Mouse (Mus musculus): ENCODE measurements at regions not wholly inside any gene's neighbourhood (a gene's known extent, or its start where the extent isn't known, plus 50 kb on each side); places are given as distances from the start of the nearest gene placed in this dataset.

DNA sequence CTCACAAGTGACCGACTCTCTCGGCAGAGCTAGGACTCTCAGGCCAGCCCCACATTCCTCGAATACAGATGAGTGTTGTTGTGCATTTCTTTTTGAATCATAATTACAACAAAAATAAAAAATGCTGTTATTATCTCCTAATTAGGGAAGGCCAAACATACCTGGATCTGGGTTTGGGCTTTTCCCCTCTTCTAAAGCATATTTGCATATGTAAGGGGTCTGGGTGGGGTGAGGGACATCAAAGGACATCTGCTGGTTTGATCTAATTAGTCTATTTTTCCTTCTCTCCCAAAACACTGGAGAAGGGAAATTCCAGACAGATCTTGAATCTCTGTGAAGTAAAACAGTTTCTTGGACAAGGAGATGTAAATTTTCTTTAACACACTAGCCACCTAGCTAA lies 85.3 kb downstream of the Tfap2a start:
- H3K4me2 ChIP-seq (replicated peaks; ENCODE audit: low read depth, low read length): no peak overlapping the region
- H3K4me3 ChIP-seq (ENCODE audit: low read length): no peak overlapping the region
- H3K9ac ChIP-seq (replicated peaks; ENCODE audit: low read length): no peak overlapping the region
- no peaks in the 10 kb centered on the region for H3K27me3 ChIP-seq (ENCODE audit: insufficient read depth, low read length)
- ATAC-seq (ENCODE audit: low FRiP score, low TSS enrichment): no peak
- H3K36me3 ChIP-seq (ENCODE audit: insufficient read depth, low read length): no peaks in the 10 kb centered on the region
- no peaks in the 10 kb centered on the region for H3K9me3 ChIP-seq (ENCODE audit: low read length)
- H3K4me1 ChIP-seq (ENCODE audit: insufficient read depth, low read length): peaks cover 5% of the 10 kb centered on the region
- 55% methylated on average over 3 of the region's 3 CpGs for WGBS
- no peak overlapping the region for H3K27ac ChIP-seq (ENCODE audit: low read length)

DNA sequence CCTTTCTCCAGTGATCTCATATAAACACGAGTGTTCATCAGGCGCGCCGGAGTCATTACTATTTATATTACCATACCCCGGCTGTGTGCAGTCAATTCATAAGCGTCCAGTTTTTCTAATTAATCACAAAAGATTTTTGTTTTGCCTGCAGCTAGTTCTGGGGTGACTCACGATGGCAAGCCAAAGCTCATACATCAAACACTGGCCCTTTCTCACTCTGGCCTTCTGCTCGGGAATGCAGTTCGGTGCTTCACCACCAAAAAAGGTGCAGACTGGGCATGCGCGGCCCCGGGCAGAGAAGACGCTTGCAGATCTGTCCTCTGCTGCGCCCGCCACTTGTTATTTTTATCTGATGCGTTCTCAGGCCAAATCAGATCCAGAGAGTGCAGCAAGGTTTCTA lies 87.1 kb downstream of the Tfap2a start:
- H3K27ac ChIP-seq (ENCODE audit: low read length): no peak overlapping the region
- peaks cover 5% of the 10 kb centered on the region for H3K4me1 ChIP-seq (ENCODE audit: insufficient read depth, low read length)
- no peak overlapping the region for H3K4me2 ChIP-seq (replicated peaks; ENCODE audit: low read depth, low read length)
- no peak for ATAC-seq (ENCODE audit: low FRiP score, low TSS enrichment)
- 39% methylated on average over 16 of the region's 16 CpGs for WGBS
- H3K9me3 ChIP-seq (ENCODE audit: low read length): no peaks in the 10 kb centered on the region
- H3K36me3 ChIP-seq (ENCODE audit: insufficient read depth, low read length): no peaks in the 10 kb centered on the region
- no peak overlapping the region for H3K9ac ChIP-seq (replicated peaks; ENCODE audit: low read length)
- no peak overlapping the region for H3K4me3 ChIP-seq (ENCODE audit: low read length)
- no peaks in the 10 kb centered on the region for H3K27me3 ChIP-seq (ENCODE audit: insufficient read depth, low read length)

- Histone ChIP-seq H3K4me3 (ENCODE audit: low read length) (no peak overlapping the region), H3K27me3 (ENCODE audit: insufficient read depth, low read length) (no peaks in the 10 kb centered on the region), H3K9me3 (ENCODE audit: low read length) (no peaks in the 10 kb centered on the region), H3K4me1 (ENCODE audit: insufficient read depth, low read length) (peaks cover 5% of the 10 kb centered on the region), H3K9ac (replicated peaks; ENCODE audit: low read length) (no peak overlapping the region), H3K27ac (ENCODE audit: low read length) (no peak overlapping the region), H3K4me2 (replicated peaks; ENCODE audit: low read depth, low read length) (peak overlapping the region; percentile 30), H3K36me3 (ENCODE audit: insufficient read depth, low read length) (no peaks in the 10 kb centered on the region)
- 29% methylated on average over 10 of the region's 10 CpGs for WGBS
- peak; percentile 70; the same call in 1 of the 2 replicates for ATAC-seq (ENCODE audit: low FRiP score, low TSS enrichment)
Measured at GRCm38 (mm10) chr13:40650036-40650709, 88.0 kb downstream of the Tfap2a start.

DNA sequence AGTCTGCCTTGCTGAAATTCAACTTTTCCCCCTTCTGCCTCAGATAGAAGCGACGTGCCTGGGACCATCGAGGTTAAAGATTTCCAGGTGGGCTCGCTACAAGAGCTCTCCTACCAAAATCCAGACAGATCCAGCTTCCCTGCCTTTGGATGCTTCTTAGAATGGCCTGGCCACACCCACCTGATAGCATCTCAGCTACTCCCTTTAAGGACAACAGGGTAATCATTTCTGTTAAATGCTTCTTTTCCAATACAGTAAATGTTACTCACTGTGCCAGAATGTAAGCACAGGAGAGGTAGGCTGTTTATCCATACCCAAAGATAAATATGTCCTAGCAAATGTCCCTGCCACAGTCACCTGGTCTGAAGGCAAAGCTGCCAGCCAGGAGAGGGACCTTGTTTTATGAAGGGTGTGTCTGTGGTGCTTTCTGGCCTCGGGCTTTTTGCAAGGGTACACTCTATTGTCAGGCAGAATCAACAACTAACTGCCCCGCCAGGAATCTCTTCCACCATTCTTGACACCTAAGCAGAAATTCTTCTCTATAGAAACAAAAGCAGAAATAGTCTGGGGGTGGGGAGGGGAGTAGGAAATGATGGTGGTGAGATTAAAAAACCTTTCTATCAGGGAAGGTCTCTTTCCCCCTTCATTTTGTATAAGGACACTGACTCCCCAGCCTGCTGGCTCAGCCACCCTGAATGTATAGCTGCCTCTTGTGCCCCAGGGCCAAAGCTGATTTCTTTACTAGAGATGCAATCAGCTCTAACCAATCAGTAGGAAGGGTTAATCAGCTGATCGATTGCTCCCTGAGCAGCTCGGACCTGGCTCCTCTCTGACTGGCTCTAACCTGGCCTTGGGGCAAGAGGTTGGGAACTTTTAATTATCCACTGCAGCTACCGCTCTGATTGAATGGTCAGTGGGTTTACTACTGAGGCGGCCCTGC lies 88.8 kb downstream of the Tfap2a start:
- ATAC-seq (ENCODE audit: low FRiP score, low TSS enrichment): peak; percentile 42; the same call in 1 of the 2 replicates
- peak overlapping the region; percentile 30 for H3K4me2 ChIP-seq (replicated peaks; ENCODE audit: low read depth, low read length)
- H3K4me3 ChIP-seq (ENCODE audit: low read length): no peak overlapping the region
- WGBS: 37% methylated on average over 10 of the region's 10 CpGs
- no peaks in the 10 kb centered on the region for H3K9me3 ChIP-seq (ENCODE audit: low read length)
- peaks cover 5% of the 10 kb centered on the region for H3K4me1 ChIP-seq (ENCODE audit: insufficient read depth, low read length)
- no peaks in the 10 kb centered on the region for H3K27me3 ChIP-seq (ENCODE audit: insufficient read depth, low read length)
- no peaks in the 10 kb centered on the region for H3K36me3 ChIP-seq (ENCODE audit: insufficient read depth, low read length)
- H3K27ac ChIP-seq (ENCODE audit: low read length): no peak overlapping the region
- no peak overlapping the region for H3K9ac ChIP-seq (replicated peaks; ENCODE audit: low read length)

DNA sequence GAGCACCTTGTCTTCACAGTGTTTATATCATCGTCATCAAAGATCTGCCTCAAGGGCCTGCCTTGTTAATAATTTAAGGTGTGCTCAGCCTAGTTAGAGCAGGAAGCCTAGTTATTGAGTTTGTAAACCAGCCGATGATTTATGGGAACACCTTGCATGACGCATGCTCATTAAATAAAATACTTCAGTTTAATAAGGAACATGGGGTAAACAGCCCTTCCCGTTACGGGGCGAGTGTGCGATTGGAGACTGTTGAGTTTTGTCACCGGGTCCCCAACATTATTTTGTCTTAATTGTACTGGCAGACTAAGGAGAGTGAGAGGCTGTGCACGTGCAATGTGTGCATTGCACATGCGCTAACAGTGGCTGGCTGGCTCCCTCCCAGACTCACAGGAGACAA lies 92.0 kb downstream of the Tfap2a start:
- Histone ChIP-seq H3K9me3 (ENCODE audit: low read length) (no peaks in the 10 kb centered on the region), H3K27me3 (ENCODE audit: insufficient read depth, low read length) (no peaks in the 10 kb centered on the region), H3K36me3 (ENCODE audit: insufficient read depth, low read length) (no peaks in the 10 kb centered on the region), H3K4me3 (ENCODE audit: low read length) (no peak overlapping the region), H3K27ac (ENCODE audit: low read length) (no peak overlapping the region), H3K4me2 (replicated peaks; ENCODE audit: low read depth, low read length) (no peak overlapping the region), H3K9ac (replicated peaks; ENCODE audit: low read length) (no peak overlapping the region), H3K4me1 (ENCODE audit: insufficient read depth, low read length) (peaks cover 5% of the 10 kb centered on the region)
- WGBS: 70% methylated on average over 10 of the region's 10 CpGs
- 0 out of 2 replicates have a peak, but pooled peaks have one; percentile 49 for ATAC-seq (ENCODE audit: low FRiP score, low TSS enrichment)

- peaks cover 5% of the 10 kb centered on the region for H3K4me1 ChIP-seq (ENCODE audit: insufficient read depth, low read length)
- no peak overlapping the region for H3K4me3 ChIP-seq (ENCODE audit: low read length)
- no peak overlapping the region for H3K27ac ChIP-seq (ENCODE audit: low read length)
- 69% methylated on average over 3 of the region's 3 CpGs for WGBS
- H3K27me3 ChIP-seq (ENCODE audit: insufficient read depth, low read length): no peaks in the 10 kb centered on the region
- H3K9me3 ChIP-seq (ENCODE audit: low read length): no peaks in the 10 kb centered on the region
- ATAC-seq (ENCODE audit: low FRiP score, low TSS enrichment): no peak
- no peak overlapping the region for H3K4me2 ChIP-seq (replicated peaks; ENCODE audit: low read depth, low read length)
- H3K9ac ChIP-seq (replicated peaks; ENCODE audit: low read length): no peak overlapping the region
- H3K36me3 ChIP-seq (ENCODE audit: insufficient read depth, low read length): no peaks in the 10 kb centered on the region
Measured at GRCm38 (mm10) chr13:40645646-40646045, 92.5 kb downstream of the Tfap2a start.

GRCm38 (mm10) chr13:40642931-40643330 lies 95.2 kb downstream of the Tfap2a start:
- H3K4me3 ChIP-seq (ENCODE audit: low read length): no peak overlapping the region
- H3K27ac ChIP-seq (ENCODE audit: low read length): no peak overlapping the region
- H3K4me1 ChIP-seq (ENCODE audit: insufficient read depth, low read length): no peaks in the 10 kb centered on the region; the same call in 1 of the 2 replicates
- no peak for ATAC-seq (ENCODE audit: low FRiP score, low TSS enrichment)
- no peak overlapping the region for H3K4me2 ChIP-seq (replicated peaks; ENCODE audit: low read depth, low read length)
- no peak overlapping the region for H3K9ac ChIP-seq (replicated peaks; ENCODE audit: low read length)
- no peaks in the 10 kb centered on the region for H3K36me3 ChIP-seq (ENCODE audit: insufficient read depth, low read length)
- H3K9me3 ChIP-seq (ENCODE audit: low read length): no peaks in the 10 kb centered on the region
- WGBS: 63% methylated on average over 6 of the region's 6 CpGs
- no peaks in the 10 kb centered on the region for H3K27me3 ChIP-seq (ENCODE audit: insufficient read depth, low read length)

GRCm38 (mm10) chr13:40637269-40637668 lies 100.9 kb downstream of the Tfap2a start:
- H3K4me1 ChIP-seq (ENCODE audit: insufficient read depth, low read length): no peaks in the 10 kb centered on the region
- no peaks in the 10 kb centered on the region for H3K9me3 ChIP-seq (ENCODE audit: low read length)
- 83% methylated on average over 6 of the region's 6 CpGs for WGBS
- no peak overlapping the region for H3K4me3 ChIP-seq (ENCODE audit: low read length)
- H3K9ac ChIP-seq (replicated peaks; ENCODE audit: low read length): no peak overlapping the region
- ATAC-seq (ENCODE audit: low FRiP score, low TSS enrichment): no peak
- no peak overlapping the region for H3K4me2 ChIP-seq (replicated peaks; ENCODE audit: low read depth, low read length)
- H3K27ac ChIP-seq (ENCODE audit: low read length): no peak overlapping the region
- no peaks in the 10 kb centered on the region for H3K27me3 ChIP-seq (ENCODE audit: insufficient read depth, low read length)
- H3K36me3 ChIP-seq (ENCODE audit: insufficient read depth, low read length): no peaks in the 10 kb centered on the region

GRCm38 (mm10) chr13:40617881-40618280 lies 120.3 kb downstream of the Tfap2a start:
- no peak overlapping the region for H3K9ac ChIP-seq (replicated peaks; ENCODE audit: low read length)
- no peaks in the 10 kb centered on the region for H3K36me3 ChIP-seq (ENCODE audit: insufficient read depth, low read length)
- H3K9me3 ChIP-seq (ENCODE audit: low read length): no peaks in the 10 kb centered on the region; the same call in 1 of the 2 replicates
- WGBS: 96% methylated on average over 20 of the region's 20 CpGs
- no peak overlapping the region for H3K4me2 ChIP-seq (replicated peaks; ENCODE audit: low read depth, low read length)
- no peak overlapping the region for H3K27ac ChIP-seq (ENCODE audit: low read length)
- ATAC-seq (ENCODE audit: low FRiP score, low TSS enrichment): no peak
- no peak overlapping the region for H3K4me3 ChIP-seq (ENCODE audit: low read length)
- H3K4me1 ChIP-seq (ENCODE audit: insufficient read depth, low read length): no peaks in the 10 kb centered on the region
- no peaks in the 10 kb centered on the region for H3K27me3 ChIP-seq (ENCODE audit: insufficient read depth, low read length)

GRCm38 (mm10) chr13:40608526-40608925 lies 129.7 kb downstream of the Tfap2a start:
- no peaks in the 10 kb centered on the region for H3K27me3 ChIP-seq (ENCODE audit: insufficient read depth, low read length)
- no peak overlapping the region for H3K4me2 ChIP-seq (replicated peaks; ENCODE audit: low read depth, low read length)
- H3K4me3 ChIP-seq (ENCODE audit: low read length): no peak overlapping the region
- no peak overlapping the region for H3K27ac ChIP-seq (ENCODE audit: low read length)
- peaks cover 13% of the 10 kb centered on the region for H3K4me1 ChIP-seq (ENCODE audit: insufficient read depth, low read length)
- H3K9me3 ChIP-seq (ENCODE audit: low read length): no peaks in the 10 kb centered on the region
- no peak for ATAC-seq (ENCODE audit: low FRiP score, low TSS enrichment)
- 80% methylated on average over 4 of the region's 4 CpGs for WGBS
- no peak overlapping the region for H3K9ac ChIP-seq (replicated peaks; ENCODE audit: low read length)
- no peaks in the 10 kb centered on the region for H3K36me3 ChIP-seq (ENCODE audit: insufficient read depth, low read length)

Data from kidney, embryonic 16.5 days (tissue).